Comparison of ENCODE assay signal across 8 mouse cellular contexts in genomic region chr9:107553541-107554318, GRCm38 (mm10). TPM values are rescaled to one million over a fixed set of nuclear protein-coding genes. Genes with fewer than 3 reads are reported as not detected.
DNase-seq lines count a peak whose midpoint lies in the region; ATAC-seq and TF ChIP-seq lines count a peak whose summit lies in the region.

No protein-coding gene starts in this region.

- H3K4me1 ChIP-seq in forebrain, embryonic 14.5 days (ENCODE audit: control insufficient read depth, insufficient read depth, low read length): peaks cover 31% of the 10 kb centered on the region
- no peaks in the 10 kb centered on the region; the same call in 1 of the 2 replicates for H3K4me1 ChIP-seq in midbrain, postnatal 0 days (ENCODE audit: insufficient read depth, low read length)

- peaks cover 30% of the 10 kb centered on the region for H3K27me3 ChIP-seq in forebrain, embryonic 14.5 days (replicated peaks; ENCODE audit: control insufficient read depth, insufficient read depth, low read length)
- peaks cover 28% of the 10 kb centered on the region for H3K27me3 ChIP-seq in midbrain, postnatal 0 days (ENCODE audit: insufficient read depth, low read length)

- peak overlapping the region; percentile 73 for H3K9ac ChIP-seq in forebrain, embryonic 14.5 days (ENCODE audit: low read length)
- peak overlapping the region; percentile 74 for H3K9ac ChIP-seq in midbrain, postnatal 0 days (replicated peaks; ENCODE audit: low read length, poor library complexity, severe bottlenecking)

- peak; percentile 67 for ATAC-seq in forebrain, embryonic 14.5 days
- peak; percentile 70 for ATAC-seq in midbrain, postnatal 0 days (ENCODE audit: low FRiP score)

- TF ChIP-seq CTCF in midbrain, postnatal 0 days (IDR thresholded peaks at IDR 0.05): no peak

- peaks cover 18% of the 10 kb centered on the region for H3K36me3 ChIP-seq in forebrain, embryonic 14.5 days (ENCODE audit: control insufficient read depth, insufficient read depth, low read length)
- peaks cover 15% of the 10 kb centered on the region for H3K36me3 ChIP-seq in midbrain, postnatal 0 days (ENCODE audit: insufficient read depth, low read length)

- 5% methylated on average over 36 of the region's 37 CpGs for WGBS in forebrain, embryonic 14.5 days
- 8% methylated on average over 36 of the region's 37 CpGs for WGBS in midbrain, postnatal 0 days

- H3K4me2 ChIP-seq in forebrain, embryonic 14.5 days (ENCODE audit: low read length): peak overlapping the region; percentile 89
- peak overlapping the region; percentile 81 for H3K4me2 ChIP-seq in midbrain, postnatal 0 days (ENCODE audit: low read depth, low read length, poor library complexity, severe bottlenecking)

- no peaks in the 10 kb centered on the region for H3K9me3 ChIP-seq in forebrain, embryonic 14.5 days (replicated peaks; ENCODE audit: control insufficient read depth, low read length)
- H3K9me3 ChIP-seq in midbrain, postnatal 0 days (ENCODE audit: low read length): no peaks in the 10 kb centered on the region

- peak overlapping the region; percentile 82 for H3K27ac ChIP-seq in forebrain, embryonic 14.5 days (ENCODE audit: low read depth, low read length)
- H3K27ac ChIP-seq in midbrain, postnatal 0 days (ENCODE audit: low read depth, low read length): peak overlapping the region; percentile 78

- DNase-seq in kidney, adult 9 months: peak; percentile 72
- DNase-seq in kidney, adult 18-20 months: no peak
- DNase-seq in T-cell, adult 2 months (ENCODE audit: low spot score): peak; percentile 41
- DNase-seq in forebrain, embryonic 14.5 days (ENCODE audit: low spot score): no peak
- DNase-seq in kidney, postnatal 10 days: peak; percentile 69
- DNase-seq in midbrain, postnatal 0 days (ENCODE audit: low spot score): no peak
- DNase-seq in urinary bladder, postnatal 25 days (ENCODE audit: low spot score): no peak
- DNase-seq in layer of hippocampus, adult 18-20 months (ENCODE audit: low spot score in 2 of 2): no peak

- peak overlapping the region; percentile 63 for H3K4me3 ChIP-seq in forebrain, embryonic 14.5 days (ENCODE audit: low read depth, low read length)
- H3K4me3 ChIP-seq in midbrain, postnatal 0 days (ENCODE audit: low read depth, low read length): peak overlapping the region; percentile 74

RNA-seq across cellular contexts. Expression of gene Rassf1, which starts 2.4 kb away (rescaled TPM):
- 34.7 and 37.1 TPM in 2 replicates for polyA plus RNA-seq in forebrain, embryonic 14.5 days (2014; fragmentation: Nextera tagmentation; extraction: Ambion mirVana)
- total RNA-seq in midbrain, postnatal 0 days (2014; rRNA removed): 21.1 and 25.7 TPM in 2 replicates
- polyA plus RNA-seq in midbrain, postnatal 0 days (2015; fragmentation: Nextera tagmentation; extraction: Ambion mirVana): 33.4 and 36.6 TPM in 2 replicates
- total RNA-seq in layer of hippocampus, adult 18-20 months (2021): 10 to 100 TPM; 16.3 to 18.1 TPM

RNA-seq across cellular contexts. Expression of gene Zmynd10, which starts 6.6 kb away (rescaled TPM):
- polyA plus RNA-seq in forebrain, embryonic 14.5 days (2014; fragmentation: Nextera tagmentation; extraction: Ambion mirVana): 4.3 and 4.6 TPM in 2 replicates
- total RNA-seq in midbrain, postnatal 0 days (2014; rRNA removed): 3.3 and 4.2 TPM in 2 replicates
- polyA plus RNA-seq in midbrain, postnatal 0 days (2015; fragmentation: Nextera tagmentation; extraction: Ambion mirVana): 4.9 and 5.0 TPM in 2 replicates
- total RNA-seq in layer of hippocampus, adult 18-20 months (2021): 1 to 10 TPM; 5.7 to 6.2 TPM

RNA-seq across cellular contexts. Expression of gene Tusc2, which starts 9.3 kb away (rescaled TPM):
- polyA plus RNA-seq in forebrain, embryonic 14.5 days (2014; fragmentation: Nextera tagmentation; extraction: Ambion mirVana): 105 and 107 TPM in 2 replicates
- total RNA-seq in midbrain, postnatal 0 days (2014; rRNA removed): 136 and 142 TPM in 2 replicates
- 132 and 137 TPM in 2 replicates for polyA plus RNA-seq in midbrain, postnatal 0 days (2015; fragmentation: Nextera tagmentation; extraction: Ambion mirVana)
- total RNA-seq in layer of hippocampus, adult 18-20 months (2021): 10 to 100 TPM; 86.2 to 86.5 TPM

RNA-seq across cellular contexts. Expression of gene Nprl2, which starts 11.7 kb away (rescaled TPM):
- polyA plus RNA-seq in forebrain, embryonic 14.5 days (2014; fragmentation: Nextera tagmentation; extraction: Ambion mirVana): 83.2 and 83.8 TPM in 2 replicates
- total RNA-seq in midbrain, postnatal 0 days (2014; rRNA removed): 55.5 and 68.7 TPM in 2 replicates
- polyA plus RNA-seq in midbrain, postnatal 0 days (2015; fragmentation: Nextera tagmentation; extraction: Ambion mirVana): 60.0 and 66.5 TPM in 2 replicates
- 10 to 100 TPM; 40.6 to 44.5 TPM for total RNA-seq in layer of hippocampus, adult 18-20 months (2021)

RNA-seq across cellular contexts. Expression of gene Cyb561d2, which starts 11.7 kb away (rescaled TPM):
- 33.1 and 38.0 TPM in 2 replicates for polyA plus RNA-seq in forebrain, embryonic 14.5 days (2014; fragmentation: Nextera tagmentation; extraction: Ambion mirVana)
- 39.0 and 50.8 TPM in 2 replicates for total RNA-seq in midbrain, postnatal 0 days (2014; rRNA removed)
- polyA plus RNA-seq in midbrain, postnatal 0 days (2015; fragmentation: Nextera tagmentation; extraction: Ambion mirVana): 50.0 and 58.1 TPM in 2 replicates
- 10 to 100 TPM; 15.4 to 17.2 TPM for total RNA-seq in layer of hippocampus, adult 18-20 months (2021)

Comparison
In these comparisons a context has a peak if more than half of its experiments do, and no peak if none do; other contexts are left out.
1. DNase-seq: peak in kidney, adult 9 months (single experiment), T-cell, adult 2 months (single experiment) and kidney, postnatal 10 days (single experiment); none in kidney, adult 18-20 months (single experiment), forebrain, embryonic 14.5 days (single experiment), midbrain, postnatal 0 days (single experiment), urinary bladder, postnatal 25 days (single experiment) and layer of hippocampus, adult 18-20 months (0 of 2).